Mouse (Mus musculus): ENCODE results near the gene Alox15.
"Not testable (repeated sequence)": the region's sequence is repeated elsewhere in the genome, so short reads cannot be mapped to it uniquely, and the experiment has no call there.

The Alox15 gene

GRCm38 (mm10) chr11:70351868-70352267 is at the start of gene Alox15:
TSS of gene Alox15 (minus strand) at chr11:70352031.
- DNase-seq (ENCODE audit: low read depth, low spot score), result no peak

DNA sequence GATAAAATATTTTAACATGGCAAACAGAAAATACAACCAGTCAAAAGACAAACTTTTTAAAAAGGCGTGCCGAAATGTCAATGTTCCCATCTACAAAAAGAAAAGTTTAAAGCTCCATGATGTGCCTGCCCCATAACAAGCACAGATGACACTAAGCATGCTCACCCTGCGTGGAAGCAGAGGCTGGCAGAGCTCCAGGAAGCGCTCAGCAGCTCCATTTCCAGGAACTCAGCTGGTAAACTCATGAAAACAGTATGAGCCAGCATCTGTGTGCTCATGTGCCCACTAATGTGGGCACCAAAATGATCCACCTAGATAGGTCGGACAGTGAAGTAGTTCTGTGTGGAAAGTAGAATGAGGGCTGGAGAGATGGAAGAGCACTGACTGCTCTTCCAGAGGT is 37.6 kb upstream of the Alox15 start:
- DNase-seq (ENCODE audit: low read depth, low spot score), result no peak

- DNase-seq (ENCODE audit: low read depth, low spot score), result no peak
These were observed 35.6 kb upstream of the Alox15 start for GRCm38 (mm10) chr11:70387436-70387835.

DNA sequence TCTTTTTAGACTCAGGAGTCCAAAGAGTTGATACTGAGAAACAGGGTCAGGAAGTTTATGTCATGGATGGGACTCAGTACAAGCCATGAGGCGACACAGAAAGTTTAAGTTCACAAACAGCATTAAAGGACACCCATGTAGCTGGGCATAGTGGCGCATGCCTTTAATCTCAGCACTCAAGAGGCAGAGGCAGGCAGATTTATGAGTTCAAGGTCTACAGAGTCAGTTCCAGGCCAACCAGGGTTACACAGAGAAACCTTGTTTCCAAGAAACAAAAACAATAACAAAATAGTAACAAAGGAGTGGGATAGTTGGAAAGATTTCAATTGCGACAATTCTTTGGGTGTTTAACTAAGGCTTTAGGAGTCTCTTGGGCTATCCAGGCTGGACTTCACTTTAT is 32.3 kb upstream of the Alox15 start:
- no peak for DNase-seq (ENCODE audit: low read depth, low spot score)

DNA sequence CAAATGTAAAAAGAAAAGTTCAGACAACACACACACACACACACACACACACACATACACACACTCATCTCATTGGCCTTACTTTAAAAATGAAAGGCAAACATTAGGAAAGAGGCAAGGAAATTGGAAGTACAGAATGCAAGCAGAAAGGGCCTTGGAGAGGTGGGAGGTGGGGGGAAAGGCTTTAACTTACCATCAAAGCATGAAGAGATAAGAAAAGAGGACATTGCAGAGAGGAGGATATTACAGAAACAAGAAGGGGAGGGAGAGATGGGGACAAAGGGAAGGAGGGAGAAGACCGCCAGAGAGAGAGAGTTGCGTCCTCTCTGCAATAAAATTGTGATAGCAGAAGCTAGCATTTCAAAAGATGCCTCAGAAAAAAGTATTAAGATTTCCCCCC is 29.5 kb upstream of the Alox15 start:
- DNase-seq (ENCODE audit: low read depth, low spot score), result no peak

GRCm38 (mm10) chr11:70380478-70381005 is 28.7 kb upstream of the Alox15 start:
- DNase-seq (ENCODE audit: low read depth, low spot score), result no peak

- no peak for DNase-seq (ENCODE audit: low read depth, low spot score)
These were observed 24.2 kb upstream of the Alox15 start for GRCm38 (mm10) chr11:70376054-70376453.

DNA sequence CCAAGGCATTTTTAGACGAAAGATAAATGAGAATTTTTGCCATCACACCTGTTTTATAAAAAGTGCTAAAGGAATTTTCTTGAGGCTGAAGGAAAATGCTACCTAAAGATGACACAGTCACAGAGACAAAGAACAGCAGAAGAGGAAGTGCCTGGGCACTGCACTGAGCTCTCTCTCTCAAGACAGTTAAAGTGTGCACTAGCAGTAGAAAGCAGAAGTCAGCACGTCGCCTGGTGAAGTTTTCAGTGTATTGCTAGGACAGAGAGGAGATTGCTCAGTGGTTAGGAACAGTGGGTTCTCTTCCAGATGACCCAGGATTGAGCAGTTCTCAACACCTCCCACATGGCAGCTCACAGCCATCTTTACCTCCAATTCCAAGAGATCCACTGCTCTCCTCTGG is 22.5 kb upstream of the Alox15 start:
- DNase-seq (ENCODE audit: low read depth, low spot score), result no peak

- no peak for DNase-seq (ENCODE audit: low read depth, low spot score)
These were observed 21.2 kb upstream of the Alox15 start for GRCm38 (mm10) chr11:70372849-70373557.

GRCm38 (mm10) chr11:70372396-70372795 is 20.6 kb upstream of the Alox15 start:
- no peak for DNase-seq (ENCODE audit: low read depth, low spot score)

- DNase-seq (ENCODE audit: low read depth, low spot score), result not testable (repeated sequence)
These were observed 16.8 kb upstream of the Alox15 start for GRCm38 (mm10) chr11:70368626-70369025.

DNA sequence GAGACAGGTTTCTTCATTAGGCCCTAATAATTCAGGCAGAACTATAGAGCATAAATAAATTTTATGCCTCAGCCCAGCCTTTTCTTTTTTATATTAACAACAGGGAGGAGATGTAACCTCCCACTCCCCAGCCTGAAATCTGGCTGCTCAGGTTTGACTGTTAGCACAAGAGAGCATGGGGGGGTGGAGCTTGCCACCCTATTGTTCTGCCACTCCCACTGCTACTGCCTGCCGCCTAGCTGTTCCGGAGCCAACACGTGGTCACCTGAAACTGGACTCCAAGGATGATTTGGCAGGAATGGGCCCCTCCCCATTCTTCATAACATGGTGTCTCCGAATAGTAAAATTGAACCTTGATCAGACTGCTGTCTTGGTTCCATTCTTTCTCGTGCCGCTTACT is 15.9 kb upstream of the Alox15 start:
- DNase-seq (ENCODE audit: low read depth, low spot score), result not testable (repeated sequence)

DNA sequence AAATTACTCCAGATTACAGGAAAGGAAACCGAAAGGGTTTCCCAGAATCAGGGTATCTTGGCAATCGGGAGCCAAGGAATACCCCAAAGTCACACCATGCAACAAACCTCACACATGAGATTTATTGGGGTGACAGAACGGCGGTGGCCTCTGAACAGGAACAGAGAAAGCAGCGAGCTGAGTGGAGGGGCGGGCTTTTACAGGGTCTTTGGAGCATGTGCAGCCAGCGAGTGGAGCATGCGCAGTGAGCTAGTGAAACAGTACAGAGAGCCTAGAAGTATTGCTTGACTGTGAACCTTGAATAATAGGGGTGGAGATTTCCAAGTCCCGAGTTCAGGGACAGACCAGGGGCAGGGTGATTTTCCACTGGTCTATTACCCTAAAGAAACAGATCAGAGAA is 3.2 kb downstream of the Alox15 start:
- no peak for DNase-seq (ENCODE audit: low read depth, low spot score)

GRCm38 (mm10) chr11:70347861-70348260 is 4.0 kb downstream of the Alox15 start:
- no peak for DNase-seq (ENCODE audit: low read depth, low spot score)

DNA sequence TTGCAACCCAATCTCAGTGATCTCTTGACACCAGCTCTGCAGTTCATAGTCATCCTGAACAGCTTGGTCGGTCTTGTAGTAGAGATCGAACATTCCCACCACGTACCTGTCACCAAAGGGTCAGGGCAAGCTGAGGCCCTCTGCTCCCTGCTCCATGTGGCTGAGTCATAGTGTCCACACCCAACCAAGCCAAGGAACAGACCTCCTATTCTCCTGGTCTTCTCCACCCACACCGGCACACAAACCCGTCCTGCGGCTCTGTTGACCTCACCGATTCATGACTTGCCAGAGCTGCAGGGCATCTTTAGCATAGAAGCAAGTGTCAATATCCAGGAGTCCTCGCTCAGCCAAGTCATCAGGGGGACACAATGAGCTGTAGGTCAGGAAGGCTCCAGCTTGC is 6.3 kb downstream of the Alox15 start:
- DNase-seq (ENCODE audit: low read depth, low spot score), result no peak

DNA sequence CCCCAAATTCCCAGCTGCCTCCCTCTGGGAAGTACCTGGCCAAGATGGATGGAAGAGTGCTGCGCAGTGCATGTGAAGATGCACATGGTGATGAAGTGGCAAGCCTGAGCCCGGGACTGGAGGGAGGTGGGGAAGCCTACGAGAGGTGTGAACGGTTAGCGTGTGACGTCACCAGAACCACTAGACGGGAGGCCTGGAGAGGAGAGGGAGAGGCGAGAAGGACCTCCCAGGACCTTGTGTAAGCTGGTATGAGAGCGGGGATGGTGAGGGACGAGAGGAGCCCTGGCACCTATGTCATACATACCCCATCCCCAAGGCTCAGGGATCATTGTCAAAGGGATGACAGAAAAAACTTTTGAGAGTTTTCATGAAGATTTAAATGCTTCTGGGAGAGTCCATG is 6.8 kb downstream of the Alox15 start:
- DNase-seq (ENCODE audit: low read depth, low spot score), result no peak

- DNase-seq (ENCODE audit: low read depth, low spot score), result no peak
These were observed 12.3 kb downstream of the Alox15 start for GRCm38 (mm10) chr11:70339481-70339880.

- peak; percentile 52 for DNase-seq (ENCODE audit: low read depth, low spot score)
These were observed 17.4 kb downstream of the Alox15 start for GRCm38 (mm10) chr11:70334477-70334876.

DNA sequence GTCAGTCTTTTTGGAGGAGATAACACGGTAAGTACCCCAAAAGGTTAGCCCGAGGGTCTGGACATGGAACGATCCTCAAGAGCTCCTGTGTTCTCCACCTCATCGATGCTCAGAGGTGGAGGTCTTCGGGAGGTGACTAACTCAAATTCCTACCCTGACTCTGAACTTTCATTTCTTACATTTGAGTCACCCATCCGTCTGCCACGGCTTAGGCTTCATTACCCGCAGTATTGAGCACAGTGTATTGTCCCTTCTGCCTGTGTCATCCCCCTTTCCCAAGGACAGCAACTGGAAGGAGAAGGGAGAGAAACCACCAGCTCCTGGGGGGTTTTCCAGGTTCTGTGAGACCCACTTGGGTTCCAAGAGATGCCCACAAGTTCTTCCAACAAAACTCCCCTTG is 27.1 kb downstream of the Alox15 start:
- DNase-seq (ENCODE audit: low read depth, low spot score), result no peak

DNA sequence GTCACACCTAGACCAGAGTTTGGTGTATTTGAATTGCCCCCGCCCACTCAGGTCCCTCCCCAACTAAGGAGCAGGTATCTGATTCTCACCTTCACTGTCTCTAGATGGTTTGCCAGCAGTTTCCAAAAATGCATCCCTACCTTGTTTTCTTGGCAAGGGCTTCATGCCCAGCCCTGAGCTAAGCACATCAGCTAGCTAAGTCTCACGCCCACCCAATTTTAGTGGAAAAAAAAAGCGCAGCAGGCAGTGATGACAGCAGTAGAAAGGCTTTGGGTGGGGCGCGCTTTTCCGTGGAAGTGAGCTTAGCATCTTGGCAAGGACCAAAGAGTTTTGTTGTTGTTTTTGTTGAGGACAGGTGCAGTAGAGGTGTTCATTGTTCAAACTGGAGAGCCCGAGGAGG is 29.3 kb downstream of the Alox15 start, which contains the start of gene Alox12e:
Gene Alox12e (minus strand): TSS at position 101 of the 400 bp plus-strand sequence.
- DNase-seq (ENCODE audit: low read depth, low spot score), result no peak

DNA sequence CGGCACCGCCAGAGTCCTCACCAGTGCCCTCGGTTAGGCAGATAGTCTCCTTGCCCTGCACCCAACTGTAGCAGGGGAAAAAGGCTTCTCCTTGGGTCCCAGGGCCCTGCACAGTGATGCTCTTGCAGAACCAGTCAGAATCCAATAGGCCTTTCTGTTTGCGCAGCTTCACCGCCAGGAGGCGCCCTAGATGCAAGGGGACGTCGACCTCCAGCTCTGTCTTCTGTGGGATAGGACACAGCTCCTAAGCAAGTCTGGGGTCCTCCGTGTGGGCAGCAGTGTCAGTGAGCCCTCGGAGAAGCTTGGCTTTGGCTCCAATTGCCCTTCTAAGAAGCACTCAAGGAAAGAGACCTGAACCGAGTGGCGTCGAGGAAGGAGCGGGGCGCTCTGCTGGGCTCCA is 30.2 kb downstream of the Alox15 start:
- DNase-seq (ENCODE audit: low read depth, low spot score), result peak; percentile 55

GRCm38 (mm10) chr11:70319614-70320013 is 32.2 kb downstream of the Alox15 start:
- no peak for DNase-seq (ENCODE audit: low read depth, low spot score)

- DNase-seq (ENCODE audit: low read depth, low spot score), result peak; percentile 8
These were observed 38.0 kb downstream of the Alox15 start for GRCm38 (mm10) chr11:70313833-70314232.

DNA sequence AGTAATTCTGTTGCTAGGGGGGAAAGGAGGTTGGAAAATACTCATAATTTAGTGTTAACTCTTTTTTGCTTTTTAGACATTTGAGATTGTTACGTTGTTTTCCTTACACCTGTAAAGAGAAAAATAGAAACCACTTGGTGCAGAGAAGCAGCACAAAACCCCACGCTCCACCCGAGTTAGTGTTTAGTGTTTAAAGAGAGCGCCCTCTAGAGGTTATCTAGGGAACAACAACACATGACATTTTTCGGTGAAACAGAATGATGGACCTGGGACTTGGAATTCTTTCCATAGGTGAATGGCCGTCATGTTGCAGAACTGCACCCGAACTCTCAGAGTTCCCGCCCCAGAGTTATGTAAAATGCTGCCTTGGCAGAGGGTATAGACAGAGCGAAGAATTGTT is 42.5 kb downstream of the Alox15 start:
- peak; percentile 56 for DNase-seq (ENCODE audit: low read depth, low spot score)
